Mouse (Mus musculus): ENCODE measurements around the gene Frmd4a. TPM values are rescaled to one million over a fixed set of nuclear protein-coding genes. Genes with fewer than 3 reads are reported as not detected.
A peak's percentile ranks its signal among the peaks of the same experiment; 100 is the strongest.

Gene Frmd4a
- polyA plus RNA-seq, 1 experiment from 2014 or later: 16.8 TPM

GRCm38 (mm10) chr2:4232761-4233322, 215.3 kb downstream of the Frmd4a start:
- no peak overlapping the region for H3K4me3 ChIP-seq (replicated peaks; ENCODE audit: low read depth, low read length)
- no peaks in the 10 kb centered on the region for H3K27me3 ChIP-seq (ENCODE audit: insufficient read depth, low read length)
- no peak overlapping the region for H3K9ac ChIP-seq (ENCODE audit: low read depth, low read length)
- no peaks in the 10 kb centered on the region for H3K9me3 ChIP-seq (replicated peaks; ENCODE audit: low read length)
- WGBS: 20% methylated on average over 10 of the region's 10 CpGs
- H3K4me2 ChIP-seq (ENCODE audit: low read length): peak overlapping the region; percentile 21; the same call in 1 of the 2 replicates
- no peak for DNase-seq (ENCODE audit: low spot score)
- ATAC-seq (replicated peaks; ENCODE audit: low FRiP score, low read depth): no peak
- no peak for TF ChIP-seq CTCF (IDR thresholded peaks at IDR 0.05; ENCODE audit: low read depth)
- no peaks in the 10 kb centered on the region for H3K4me1 ChIP-seq (replicated peaks; ENCODE audit: insufficient read depth, low read length)
- H3K27ac ChIP-seq: no peak overlapping the region
- no peaks in the 10 kb centered on the region for H3K36me3 ChIP-seq (ENCODE audit: insufficient read depth, low read length)

GRCm38 (mm10) chr2:4237686-4238085, 220.2 kb downstream of the Frmd4a start:
- Histone ChIP-seq H3K4me3 (replicated peaks; ENCODE audit: low read depth, low read length) (no peak overlapping the region), H3K9ac (ENCODE audit: low read depth, low read length) (no peak overlapping the region), H3K9me3 (replicated peaks; ENCODE audit: low read length) (no peaks in the 10 kb centered on the region), H3K36me3 (ENCODE audit: insufficient read depth, low read length) (no peaks in the 10 kb centered on the region), H3K27ac (no peak overlapping the region), H3K27me3 (ENCODE audit: insufficient read depth, low read length) (no peaks in the 10 kb centered on the region), H3K4me2 (ENCODE audit: low read length) (no peak overlapping the region), H3K4me1 (replicated peaks; ENCODE audit: insufficient read depth, low read length) (no peaks in the 10 kb centered on the region)
- no peak for TF ChIP-seq CTCF (IDR thresholded peaks at IDR 0.05; ENCODE audit: low read depth)
- ATAC-seq (replicated peaks; ENCODE audit: low FRiP score, low read depth) (no peak), DNase-seq (ENCODE audit: low spot score) (no peak)
- WGBS: 68% methylated on average over 5 of the region's 5 CpGs

GRCm38 (mm10) chr2:4249723-4250122, 232.2 kb downstream of the Frmd4a start:
- no peaks in the 10 kb centered on the region for H3K4me1 ChIP-seq (replicated peaks; ENCODE audit: insufficient read depth, low read length)
- 38% methylated on average over 6 of the region's 6 CpGs for WGBS
- no peak overlapping the region for H3K4me3 ChIP-seq (replicated peaks; ENCODE audit: low read depth, low read length)
- H3K4me2 ChIP-seq (ENCODE audit: low read length): no peak overlapping the region
- ATAC-seq (replicated peaks; ENCODE audit: low FRiP score, low read depth): no peak
- TF ChIP-seq CTCF (IDR thresholded peaks at IDR 0.05; ENCODE audit: low read depth): no peak
- no peaks in the 10 kb centered on the region for H3K9me3 ChIP-seq (replicated peaks; ENCODE audit: low read length)
- no peak overlapping the region for H3K27ac ChIP-seq
- no peaks in the 10 kb centered on the region for H3K27me3 ChIP-seq (ENCODE audit: insufficient read depth, low read length)
- no peak overlapping the region for H3K9ac ChIP-seq (ENCODE audit: low read depth, low read length)
- H3K36me3 ChIP-seq (ENCODE audit: insufficient read depth, low read length): no peaks in the 10 kb centered on the region
- no peak for DNase-seq (ENCODE audit: low spot score)

- Histone ChIP-seq H3K4me3 (replicated peaks; ENCODE audit: low read depth, low read length) (no peak overlapping the region), H3K27ac (no peak overlapping the region), H3K27me3 (ENCODE audit: insufficient read depth, low read length) (no peaks in the 10 kb centered on the region), H3K4me1 (replicated peaks; ENCODE audit: insufficient read depth, low read length) (no peaks in the 10 kb centered on the region), H3K36me3 (ENCODE audit: insufficient read depth, low read length) (no peaks in the 10 kb centered on the region), H3K4me2 (ENCODE audit: low read length) (no peak overlapping the region), H3K9ac (ENCODE audit: low read depth, low read length) (no peak overlapping the region), H3K9me3 (replicated peaks; ENCODE audit: low read length) (no peaks in the 10 kb centered on the region)
- ATAC-seq (replicated peaks; ENCODE audit: low FRiP score, low read depth) (no peak), DNase-seq (ENCODE audit: low spot score) (peak; percentile 62)
- WGBS: 38% methylated on average over 9 of the region's 9 CpGs
- TF ChIP-seq CTCF (IDR thresholded peaks at IDR 0.05; ENCODE audit: low read depth): no peak
Observed at GRCm38 (mm10) chr2:4252541-4253291, 235.2 kb downstream of the Frmd4a start.

- no peaks in the 10 kb centered on the region for H3K27me3 ChIP-seq (ENCODE audit: insufficient read depth, low read length)
- no peak overlapping the region for H3K4me2 ChIP-seq (ENCODE audit: low read length)
- TF ChIP-seq CTCF (IDR thresholded peaks at IDR 0.05; ENCODE audit: low read depth): peak; percentile 62
- no peak overlapping the region for H3K27ac ChIP-seq
- no peak overlapping the region for H3K9ac ChIP-seq (ENCODE audit: low read depth, low read length)
- DNase-seq (ENCODE audit: low spot score) (peak; percentile 65), ATAC-seq (replicated peaks; ENCODE audit: low FRiP score, low read depth) (0 out of 2 replicates have a peak, but pooled peaks have one; percentile 40)
- no peak overlapping the region for H3K4me3 ChIP-seq (replicated peaks; ENCODE audit: low read depth, low read length)
- no peaks in the 10 kb centered on the region for H3K36me3 ChIP-seq (ENCODE audit: insufficient read depth, low read length)
- H3K9me3 ChIP-seq (replicated peaks; ENCODE audit: low read length): no peaks in the 10 kb centered on the region
- WGBS: 19% methylated on average over 4 of the region's 4 CpGs
- H3K4me1 ChIP-seq (replicated peaks; ENCODE audit: insufficient read depth, low read length): no peaks in the 10 kb centered on the region
Observed at GRCm38 (mm10) chr2:4253348-4253747, 235.8 kb downstream of the Frmd4a start.

- ATAC-seq (replicated peaks; ENCODE audit: low FRiP score, low read depth) (no peak), DNase-seq (ENCODE audit: low spot score) (no peak)
- H3K27ac ChIP-seq: no peak overlapping the region
- no peaks in the 10 kb centered on the region for H3K4me1 ChIP-seq (replicated peaks; ENCODE audit: insufficient read depth, low read length)
- H3K9ac ChIP-seq (ENCODE audit: low read depth, low read length): no peak overlapping the region
- H3K4me2 ChIP-seq (ENCODE audit: low read length): no peak overlapping the region
- H3K27me3 ChIP-seq (ENCODE audit: insufficient read depth, low read length): no peaks in the 10 kb centered on the region
- no peaks in the 10 kb centered on the region for H3K36me3 ChIP-seq (ENCODE audit: insufficient read depth, low read length)
- no peak for TF ChIP-seq CTCF (IDR thresholded peaks at IDR 0.05; ENCODE audit: low read depth)
- H3K4me3 ChIP-seq (replicated peaks; ENCODE audit: low read depth, low read length): no peak overlapping the region
- 69% methylated on average over 5 of the region's 5 CpGs for WGBS
- no peaks in the 10 kb centered on the region for H3K9me3 ChIP-seq (replicated peaks; ENCODE audit: low read length)
Observed at GRCm38 (mm10) chr2:4254083-4254482, 236.6 kb downstream of the Frmd4a start.

Data from kidney, postnatal 0 days (tissue).